Mouse (Mus musculus): ENCODE data around the gene Soga1.
A peak's percentile ranks its signal among the peaks of the same experiment; 100 is the strongest.

The Soga1 gene

GRCm38 (mm10) chr2:157035371-157035770 is 43.7 kb downstream of the Soga1 start:
- DNase-seq, result no peak

GRCm38 (mm10) chr2:157030804-157031203 is 48.2 kb downstream of the Soga1 start:
- peak; percentile 96 for DNase-seq

GRCm38 (mm10) chr2:157028261-157028660 is 50.8 kb downstream of the Soga1 start:
- DNase-seq, result no peak

GRCm38 (mm10) chr2:157027106-157028008 is 51.7 kb downstream of the Soga1 start:
- DNase-seq, result peak; percentile 62

- no peak for DNase-seq
Observed at GRCm38 (mm10) chr2:157021156-157021555, 57.9 kb downstream of the Soga1 start.

GRCm38 (mm10) chr2:157019228-157019627 is 59.8 kb downstream of the Soga1 start:
- no peak for DNase-seq

- DNase-seq, result no peak
Observed at GRCm38 (mm10) chr2:157016529-157017270, 62.4 kb downstream of the Soga1 start.

- no peak for DNase-seq
Observed at GRCm38 (mm10) chr2:157012341-157012740, 66.7 kb downstream of the Soga1 start.

- DNase-seq, result no peak
Observed at GRCm38 (mm10) chr2:157010634-157011310, 68.3 kb downstream of the Soga1 start.

GRCm38 (mm10) chr2:157010121-157010520 is 68.9 kb downstream of the Soga1 start:
- DNase-seq, result no peak

- DNase-seq, result no peak
Observed at GRCm38 (mm10) chr2:157008509-157008908, 70.5 kb downstream of the Soga1 start.

GRCm38 (mm10) chr2:157007234-157007596 is 71.8 kb downstream of the Soga1 start:
- DNase-seq, result no peak

GRCm38 (mm10) chr2:157006511-157007233 is 72.4 kb downstream of the Soga1 start, which contains the start of gene Dsn1:
Dsn1 (minus strand) TSS chr2:157007154.
- DNase-seq, result peak; percentile 92

- no peak for DNase-seq
Observed at GRCm38 (mm10) chr2:157002321-157002720, 76.7 kb downstream of the Soga1 start.

- no peak for DNase-seq
Observed at GRCm38 (mm10) chr2:156998263-156998662, 80.8 kb downstream of the Soga1 start.

GRCm38 (mm10) chr2:156996576-156996975 is 82.5 kb downstream of the Soga1 start:
- peak; percentile 42 for DNase-seq

- DNase-seq, result peak; percentile 98
Observed at GRCm38 (mm10) chr2:156991470-156992319, 87.4 kb downstream of the Soga1 start, which contains the start of gene Ndrg3. Ndrg3 (minus strand) TSS chr2:156992056.

GRCm38 (mm10) chr2:156990727-156991431 is 88.2 kb downstream of the Soga1 start:
- peak; percentile 42 for DNase-seq

- DNase-seq, result no peak
Observed at GRCm38 (mm10) chr2:156987316-156987715, 91.7 kb downstream of the Soga1 start.

GRCm38 (mm10) chr2:156982864-156983263 is 96.2 kb downstream of the Soga1 start:
- no peak for DNase-seq

GRCm38 (mm10) chr2:156981291-156981690 is 97.8 kb downstream of the Soga1 start:
- DNase-seq, result no peak
